Mouse (Mus musculus) left cerebral cortex, adult 2 months (tissue): ENCODE measurements around the gene Lnpep. TPM values are rescaled to one million over a fixed set of nuclear protein-coding genes. Genes with fewer than 3 reads are reported as not detected.

ENCODE experiments used
- DNase-seq, 2 experiments: peaks; one replicate each; pipeline ENCODE4 v3.0.0; 2021 to 2022; ENCODE audit warnings: low spot score in 2 of 2, mixed read lengths in 1 of 2; ENCODE audit errors: extremely low spot score in 1 of 2
- H3K27ac ChIP-seq: fragments of 200-600 bp; 2 replicates; pipeline ENCODE4 v1.8.1; 2022
- H3K4me3 ChIP-seq: fragments of 200-600 bp; 2 replicates; pipeline ENCODE4 v1.8.1; 2022
- CTCF ChIP-seq: fragments of 200-600 bp; IDR thresholded peaks from 2 replicates; pipeline ENCODE4 v1.8.1; 2022; ENCODE audit warnings: antibody characterized with exemption, mild to moderate bottlenecking, moderate library complexity
- intact Hi-C: fragments of 180-260 bp; cut with DNase I; formaldehyde crosslinking; loops from one replicate; pipeline ENCODE4 v1.15.1; 2025
- total RNA-seq, 2 experiments: library from RNA; stranded (reverse); gene quantifications; 2 replicates each; pipeline ENCODE4 v1.2.3; 2021

The Lnpep gene
- total RNA-seq, 2 experiments from 2014 or later: 101 to 126 TPM

- Histone ChIP-seq H3K27ac (no peak overlapping the region), H3K4me3 (no peak overlapping the region)
- TF ChIP-seq CTCF: no peak
- DNase-seq: no peak
- intact Hi-C loops: no loop called here
Observed at GRCm38 (mm10) chr17:17485789-17486188, 139.1 kb downstream of the Lnpep start.

Other genes with a start within 250 kb of the Lnpep start
- 10 to 100 TPM; 59.6 to 65.0 TPM for gene Lix1, start 222.4 kb downstream of the Lnpep start, total RNA-seq
- under 1 TPM in 1 of 2 experiments, not detected in 1; 0.16 TPM for gene Vmn2r90, start 78.7 kb upstream of the Lnpep start, total RNA-seq
- 100 to 1,000 TPM; 107 to 114 TPM for gene Spaca6, start 202.1 kb upstream of the Lnpep start, total RNA-seq
- under 1 TPM; 0.81 to 0.82 TPM for gene Has1, start 230.2 kb upstream of the Lnpep start, total RNA-seq